Mouse (Mus musculus): ENCODE measurements at regions not wholly inside any gene's neighbourhood (a gene's known extent, or its start where the extent isn't known, plus 50 kb on each side); places are given as distances from the start of the nearest gene placed in this dataset.
"Not testable (repeated sequence)": the region's sequence is repeated elsewhere in the genome, so short reads cannot be mapped to it uniquely, and the experiment has no call there.

- DNase-seq (ENCODE audit: low spot score): peak; percentile 36
These were observed 103.2 kb upstream of the Nxpe4 start for GRCm38 (mm10) chr9:48058599-48058998.

GRCm38 (mm10) chr9:48059549-48060165 lies 102.2 kb upstream of the Nxpe4 start:
- no peaks in the 10 kb centered on the region for H3K36me3 ChIP-seq (replicated peaks)
- no peak overlapping the region for H3K4me3 ChIP-seq
- peaks cover 18% of the 10 kb centered on the region for H3K4me1 ChIP-seq
- H3K27ac ChIP-seq (replicated peaks): no peak overlapping the region
- WGBS: 89% methylated on average over 10 of the region's 10 CpGs
- DNase-seq (ENCODE audit: low spot score): no peak
- no peaks in the 10 kb centered on the region for H3K9me3 ChIP-seq
- no peaks in the 10 kb centered on the region for H3K27me3 ChIP-seq (replicated peaks; ENCODE audit: low read depth, poor library complexity, severe bottlenecking)

More at GRCm38 (mm10) chr9:48058599-48058998, 103.2 kb upstream of the Nxpe4 start:
- no peak overlapping the region for H3K27ac ChIP-seq (replicated peaks)
- H3K9me3 ChIP-seq: no peaks in the 10 kb centered on the region
- H3K27me3 ChIP-seq (replicated peaks; ENCODE audit: low read depth, poor library complexity, severe bottlenecking): no peaks in the 10 kb centered on the region
- WGBS: 64% methylated on average over 8 of the region's 8 CpGs
- peaks cover 20% of the 10 kb centered on the region for H3K4me1 ChIP-seq
- H3K36me3 ChIP-seq (replicated peaks): no peaks in the 10 kb centered on the region
- no peak overlapping the region for H3K4me3 ChIP-seq

- 89% methylated on average over 4 of the region's 4 CpGs for WGBS
- Histone ChIP-seq H3K36me3 (replicated peaks) (no peaks in the 10 kb centered on the region), H3K4me1 (peaks cover 10% of the 10 kb centered on the region), H3K9me3 (no peaks in the 10 kb centered on the region), H3K4me3 (no peak overlapping the region), H3K27me3 (replicated peaks; ENCODE audit: low read depth, poor library complexity, severe bottlenecking) (no peaks in the 10 kb centered on the region), H3K27ac (replicated peaks) (no peak overlapping the region)
- no peak for DNase-seq (ENCODE audit: low spot score)
These were observed 100.8 kb upstream of the Nxpe4 start for GRCm38 (mm10) chr9:48060996-48061395.

GRCm38 (mm10) chr9:48066730-48067345 lies 95.0 kb upstream of the Nxpe4 start:
- Histone ChIP-seq H3K27ac (replicated peaks) (no peak overlapping the region), H3K4me1 (0 out of 2 replicates have a peak, but pooled peaks cover 6% of the 10 kb centered on the region), H3K27me3 (replicated peaks; ENCODE audit: low read depth, poor library complexity, severe bottlenecking) (no peaks in the 10 kb centered on the region), H3K4me3 (no peak overlapping the region), H3K9me3 (no peaks in the 10 kb centered on the region), H3K36me3 (replicated peaks) (no peaks in the 10 kb centered on the region)
- no peak for DNase-seq (ENCODE audit: low spot score)
- WGBS: 78% methylated on average over 7 of the region's 7 CpGs

- no peak for DNase-seq (ENCODE audit: low spot score)
- Histone ChIP-seq H3K27me3 (replicated peaks; ENCODE audit: low read depth, poor library complexity, severe bottlenecking) (no peaks in the 10 kb centered on the region), H3K9me3 (no peaks in the 10 kb centered on the region), H3K4me3 (no peak overlapping the region), H3K4me1 (no peaks in the 10 kb centered on the region), H3K27ac (replicated peaks) (no peak overlapping the region), H3K36me3 (replicated peaks) (no peaks in the 10 kb centered on the region)
- WGBS: 82% methylated on average over 1 of the region's 1 CpGs
These were observed 89.2 kb upstream of the Nxpe4 start for GRCm38 (mm10) chr9:48072592-48072991.

GRCm38 (mm10) chr9:48073096-48073495 lies 88.7 kb upstream of the Nxpe4 start:
- WGBS: 83% methylated on average over 2 of the region's 2 CpGs

GRCm38 (mm10) chr9:48075661-48076240 lies 86.1 kb upstream of the Nxpe4 start:
- WGBS: 77% methylated on average over 5 of the region's 5 CpGs
- Histone ChIP-seq H3K36me3 (replicated peaks) (no peaks in the 10 kb centered on the region), H3K27ac (replicated peaks) (no peak overlapping the region), H3K4me3 (no peak overlapping the region), H3K4me1 (no peaks in the 10 kb centered on the region), H3K27me3 (replicated peaks; ENCODE audit: low read depth, poor library complexity, severe bottlenecking) (no peaks in the 10 kb centered on the region), H3K9me3 (no peaks in the 10 kb centered on the region)
- no peak for DNase-seq (ENCODE audit: low spot score)

More at GRCm38 (mm10) chr9:48073096-48073495, 88.7 kb upstream of the Nxpe4 start:
- no peaks in the 10 kb centered on the region for H3K27me3 ChIP-seq (replicated peaks; ENCODE audit: low read depth, poor library complexity, severe bottlenecking)
- H3K4me3 ChIP-seq: no peak overlapping the region
- no peak for DNase-seq (ENCODE audit: low spot score)
- H3K27ac ChIP-seq (replicated peaks): no peak overlapping the region
- H3K4me1 ChIP-seq: no peaks in the 10 kb centered on the region
- H3K9me3 ChIP-seq: no peaks in the 10 kb centered on the region
- no peaks in the 10 kb centered on the region for H3K36me3 ChIP-seq (replicated peaks)

GRCm38 (mm10) chr9:48082461-48082860 lies 79.4 kb upstream of the Nxpe4 start:
- WGBS: 55% methylated on average over 6 of the region's 6 CpGs
- H3K9me3 ChIP-seq: no peaks in the 10 kb centered on the region
- H3K27me3 ChIP-seq (replicated peaks; ENCODE audit: low read depth, poor library complexity, severe bottlenecking): peaks cover 11% of the 10 kb centered on the region; the same call in 1 of the 2 replicates
- no peak overlapping the region for H3K4me3 ChIP-seq
- H3K4me1 ChIP-seq: 0 out of 2 replicates have a peak, but pooled peaks cover 6% of the 10 kb centered on the region
- no peaks in the 10 kb centered on the region for H3K36me3 ChIP-seq (replicated peaks)
- H3K27ac ChIP-seq (replicated peaks): no peak overlapping the region
- no peak for DNase-seq (ENCODE audit: low spot score)

- H3K36me3 ChIP-seq (replicated peaks); H3K4me3 ChIP-seq: not testable (repeated sequence)
- WGBS: 62% methylated on average over 5 of the region's 5 CpGs
These were observed 77.6 kb upstream of the Nxpe4 start for GRCm38 (mm10) chr9:48084196-48084595.

GRCm38 (mm10) chr9:48089661-48090060 lies 72.2 kb upstream of the Nxpe4 start:
- no peak overlapping the region for H3K4me3 ChIP-seq
- DNase-seq (ENCODE audit: low spot score): no peak
- no peaks in the 10 kb centered on the region for H3K36me3 ChIP-seq (replicated peaks)
- H3K27me3 ChIP-seq (replicated peaks; ENCODE audit: low read depth, poor library complexity, severe bottlenecking): no peaks in the 10 kb centered on the region
- H3K9me3 ChIP-seq: no peaks in the 10 kb centered on the region
- H3K27ac ChIP-seq (replicated peaks): no peak overlapping the region
- H3K4me1 ChIP-seq: no peaks in the 10 kb centered on the region
- 95% methylated on average over 5 of the region's 5 CpGs for WGBS

More at GRCm38 (mm10) chr9:48084196-48084595, 77.6 kb upstream of the Nxpe4 start:
- not testable (repeated sequence) for H3K9me3 ChIP-seq; H3K27ac ChIP-seq (replicated peaks); H3K4me1 ChIP-seq; DNase-seq (ENCODE audit: low spot score)
- H3K27me3 ChIP-seq (replicated peaks; ENCODE audit: low read depth, poor library complexity, severe bottlenecking): peaks cover 11% of the 10 kb centered on the region; the same call in 1 of the 2 replicates

GRCm38 (mm10) chr9:48094756-48095155 lies 67.1 kb upstream of the Nxpe4 start:
- Histone ChIP-seq H3K27ac (replicated peaks) (no peak overlapping the region), H3K27me3 (replicated peaks; ENCODE audit: low read depth, poor library complexity, severe bottlenecking) (no peaks in the 10 kb centered on the region), H3K4me3 (no peak overlapping the region), H3K4me1 (peaks cover 12% of the 10 kb centered on the region), H3K36me3 (replicated peaks) (no peaks in the 10 kb centered on the region), H3K9me3 (no peaks in the 10 kb centered on the region)
- WGBS: 85% methylated on average over 2 of the region's 2 CpGs
- no peak for DNase-seq (ENCODE audit: low spot score)

GRCm38 (mm10) chr9:48099846-48100245 lies 62.0 kb upstream of the Nxpe4 start:
- no peaks in the 10 kb centered on the region for H3K36me3 ChIP-seq (replicated peaks)
- no peaks in the 10 kb centered on the region for H3K9me3 ChIP-seq
- peaks cover 16% of the 10 kb centered on the region for H3K4me1 ChIP-seq
- no peaks in the 10 kb centered on the region for H3K27me3 ChIP-seq (replicated peaks; ENCODE audit: low read depth, poor library complexity, severe bottlenecking)
- H3K4me3 ChIP-seq: no peak overlapping the region
- no peak overlapping the region for H3K27ac ChIP-seq (replicated peaks)
- 71% methylated on average over 4 of the region's 4 CpGs for WGBS
- no peak for DNase-seq (ENCODE audit: low spot score)

Data from embryonic facial prominence, embryonic 10.5 days (tissue).